Mouse (Mus musculus): ENCODE data around the gene Calr3.

The Calr3 gene

GRCm38 (mm10) chr8:72438248-72439015 is 5.2 kb downstream of the Calr3 start:
- CTCF ChIA-PET: no interaction called here

- CTCF ChIA-PET: no interaction called here
Observed at GRCm38 (mm10) chr8:72434952-72435351, 8.7 kb downstream of the Calr3 start.

GRCm38 (mm10) chr8:72429676-72430075 is 14.0 kb downstream of the Calr3 start:
- CTCF ChIA-PET: interaction anchor here (0.7 kb wide), 2 partner anchors 14 to 22 kb away, joined by 8 to 17 read pairs; no protein-coding TSS in a partner anchor

GRCm38 (mm10) chr8:72422926-72423325 is 20.7 kb downstream of the Calr3 start:
- CTCF ChIA-PET: interaction anchor here (0.6 to 0.9 kb wide), 2 partner anchors 126 to 149 kb away, joined by 3 to 9 read pairs; partner anchors contain the start of gene Tmem38a

GRCm38 (mm10) chr8:72421362-72422335 is 22.0 kb downstream of the Calr3 start, which contains the start of gene Eps15l1:
Gene Eps15l1, minus strand, starts transcription at chr8:72421460.
- CTCF ChIA-PET: interaction anchor here (0.7 kb wide), 1 partner anchor 44 kb away, joined by 6 read pairs; no protein-coding TSS in a partner anchor

GRCm38 (mm10) chr8:72420571-72421361 is 22.9 kb downstream of the Calr3 start:
- CTCF ChIA-PET: interaction anchor here (0.6 kb wide), 1 partner anchor 128 kb away, joined by 3 read pairs; no protein-coding TSS in a partner anchor

GRCm38 (mm10) chr8:72418073-72418472 is 25.6 kb downstream of the Calr3 start:
- CTCF ChIA-PET: no interaction called here

- CTCF ChIA-PET: interaction anchor here (0.5 kb wide), 1 partner anchor 15 kb away, joined by 8 read pairs; no protein-coding TSS in a partner anchor
Observed at GRCm38 (mm10) chr8:72415252-72415651, 28.4 kb downstream of the Calr3 start.

GRCm38 (mm10) chr8:72413839-72414238 is 29.8 kb downstream of the Calr3 start:
- CTCF ChIA-PET: no interaction called here

GRCm38 (mm10) chr8:72409443-72409842 is 34.2 kb downstream of the Calr3 start:
- CTCF ChIA-PET: no interaction called here

GRCm38 (mm10) chr8:72407878-72408277 is 35.8 kb downstream of the Calr3 start:
- CTCF ChIA-PET: interaction anchor here (0.6 to 0.7 kb wide), 2 partner anchors 144 to 151 kb away, joined by 3 to 5 read pairs; no protein-coding TSS in a partner anchor

- CTCF ChIA-PET: no interaction called here
Observed at GRCm38 (mm10) chr8:72402981-72403380, 40.7 kb downstream of the Calr3 start.

GRCm38 (mm10) chr8:72401381-72401780 is 42.3 kb downstream of the Calr3 start:
- CTCF ChIA-PET: interaction anchor here (0.6 kb wide), 1 partner anchor 26 kb away, joined by 3 read pairs; no protein-coding TSS in a partner anchor

- CTCF ChIA-PET: no interaction called here
Observed at GRCm38 (mm10) chr8:72385737-72386136, 57.9 kb downstream of the Calr3 start.

- CTCF ChIA-PET: no interaction called here
Observed at GRCm38 (mm10) chr8:72382395-72382794, 61.3 kb downstream of the Calr3 start.

- CTCF ChIA-PET: interaction anchor here (0.5 kb wide), 1 partner anchor 104 kb away, joined by 21 read pairs; no protein-coding TSS in a partner anchor
Observed at GRCm38 (mm10) chr8:72380656-72381055, 63.0 kb downstream of the Calr3 start.

GRCm38 (mm10) chr8:72376900-72377299 is 66.8 kb downstream of the Calr3 start:
- CTCF ChIA-PET: no interaction called here

GRCm38 (mm10) chr8:72376309-72376708 is 67.4 kb downstream of the Calr3 start:
- CTCF ChIA-PET: no interaction called here

GRCm38 (mm10) chr8:72375161-72375560 is 68.5 kb downstream of the Calr3 start:
- CTCF ChIA-PET: no interaction called here

Measured in spleen, embryonic (tissue).